Mouse (Mus musculus): ENCODE results near the gene Cxcl16. TPM values are rescaled to one million over a fixed set of nuclear protein-coding genes. Genes with fewer than 3 reads are reported as not detected.

The Cxcl16 gene
- polyA plus RNA-seq, 2 experiments from 2014 or later, result 0.43 to 0.87 TPM

- peak; percentile 85 for ATAC-seq
Observed at GRCm38 (mm10) chr11:70409594-70410296, 50.0 kb downstream of the Cxcl16 start, which contains the start of gene Pelp1. TSS of gene Pelp1 (minus strand) at chr11:70410031.

Other genes starting within 250 kb of the Cxcl16 start
- gene Slc16a11, start 247.2 kb downstream of the Cxcl16 start, polyA plus RNA-seq (2017; shearing (Covaris generic)), result not detected
- gene Slc16a13, start 238.9 kb downstream of the Cxcl16 start, polyA plus RNA-seq (2017; shearing (Covaris generic)), result 1 to 10 TPM; 2.7 to 3.9 TPM
- gene Bcl6b, start 230.2 kb downstream of the Cxcl16 start, polyA plus RNA-seq (2017; shearing (Covaris generic)), result under 1 TPM; 0.31 to 0.56 TPM
- 100 to 1,000 TPM; 123 to 141 TPM for gene 0610010K14Rik, start 222.1 kb downstream of the Cxcl16 start, polyA plus RNA-seq (2017; shearing (Covaris generic))
- 1 to 10 TPM; 3.3 to 5.3 TPM for gene Gm21988, start 220.2 kb downstream of the Cxcl16 start, polyA plus RNA-seq (2017; shearing (Covaris generic))
- gene Rnasek, start 220.1 kb downstream of the Cxcl16 start, polyA plus RNA-seq (2017; shearing (Covaris generic)), result 100 to 1,000 TPM; 218 TPM
- gene Alox12, start 204.6 kb downstream of the Cxcl16 start, polyA plus RNA-seq (2017; shearing (Covaris generic)), result under 1 TPM in 1 of 2 experiments, not detected in 1; 0.31 TPM
- gene Alox12e, start 137.4 kb downstream of the Cxcl16 start, polyA plus RNA-seq (2017; shearing (Covaris generic)), result not detected
- gene Alox15, start 108.0 kb downstream of the Cxcl16 start, polyA plus RNA-seq (2017; shearing (Covaris generic)), result not detected
- 1 to 10 TPM; 4.4 to 7.7 TPM for gene Pelp1, start 50.0 kb downstream of the Cxcl16 start, polyA plus RNA-seq (2017; shearing (Covaris generic))
- 10 to 100 TPM; 47.0 to 64.1 TPM for gene Arrb2, start 27.3 kb downstream of the Cxcl16 start, polyA plus RNA-seq (2017; shearing (Covaris generic))
- 10 to 100 TPM; 84.3 to 85.7 TPM for gene Med11, start 8.1 kb downstream of the Cxcl16 start, polyA plus RNA-seq (2017; shearing (Covaris generic))
- not detected for gene Zmynd15, start 551 bp downstream of the Cxcl16 start, polyA plus RNA-seq (2017; shearing (Covaris generic))
- gene Tm4sf5, start 45.3 kb upstream of the Cxcl16 start, polyA plus RNA-seq (2017; shearing (Covaris generic)), result 1 to 10 TPM in 1 of 2 experiments, under 1 TPM in 1; 1.00 to 2.5 TPM
- not detected for gene Vmo1, start 54.6 kb upstream of the Cxcl16 start, polyA plus RNA-seq (2017; shearing (Covaris generic))
- gene Gltpd2, start 59.2 kb upstream of the Cxcl16 start, polyA plus RNA-seq (2017; shearing (Covaris generic)), result not detected
- 100 to 1,000 TPM; 378 to 439 TPM for gene Psmb6, start 65.4 kb upstream of the Cxcl16 start, polyA plus RNA-seq (2017; shearing (Covaris generic))
- gene Gm40193, start 73.0 kb upstream of the Cxcl16 start, polyA plus RNA-seq (2017; shearing (Covaris generic)), result not detected
- 1 to 10 TPM; 2.7 to 3.9 TPM for gene Pld2, start 80.1 kb upstream of the Cxcl16 start, polyA plus RNA-seq (2017; shearing (Covaris generic))
- 1 to 10 TPM; 5.6 to 8.4 TPM for gene Mink1, start 102.9 kb upstream of the Cxcl16 start, polyA plus RNA-seq (2017; shearing (Covaris generic))
- under 1 TPM in 1 of 2 experiments, not detected in 1; 0.71 TPM for gene 4930544D05Rik, start 155.9 kb upstream of the Cxcl16 start, polyA plus RNA-seq (2017; shearing (Covaris generic))
- gene Chrne, start 159.2 kb upstream of the Cxcl16 start, polyA plus RNA-seq (2017; shearing (Covaris generic)), result 1 to 10 TPM; 1.4 to 2.1 TPM
- gene Gp1ba, start 179.1 kb upstream of the Cxcl16 start, polyA plus RNA-seq (2017; shearing (Covaris generic)), result under 1 TPM; 0.39 to 0.43 TPM
- gene Rnf167, start 187.3 kb upstream of the Cxcl16 start, polyA plus RNA-seq (2017; shearing (Covaris generic)), result 100 to 1,000 TPM; 389 to 496 TPM
- 100 to 1,000 TPM in 1 of 2 experiments, 10 to 100 TPM in 1; 84.0 to 102 TPM for gene Slc25a11, start 187.5 kb upstream of the Cxcl16 start, polyA plus RNA-seq (2017; shearing (Covaris generic))
- 1,000 to 10,000 TPM; 2,750 to 3,189 TPM for gene Pfn1, start 194.7 kb upstream of the Cxcl16 start, polyA plus RNA-seq (2017; shearing (Covaris generic))
- 10 to 100 TPM; 32.6 to 32.7 TPM for gene Eno3, start 197.2 kb upstream of the Cxcl16 start, polyA plus RNA-seq (2017; shearing (Covaris generic))
- gene Spag7, start 209.4 kb upstream of the Cxcl16 start, polyA plus RNA-seq (2017; shearing (Covaris generic)), result 100 to 1,000 TPM; 126 to 132 TPM
- 10 to 100 TPM; 12.2 to 15.8 TPM for gene Camta2, start 228.1 kb upstream of the Cxcl16 start, polyA plus RNA-seq (2017; shearing (Covaris generic))
- gene Inca1, start 240.2 kb upstream of the Cxcl16 start, polyA plus RNA-seq (2017; shearing (Covaris generic)), result 1 to 10 TPM in 1 of 2 experiments, under 1 TPM in 1; 0.30 to 1.2 TPM
- 1 to 10 TPM; 1.0 to 1.1 TPM for gene Kif1c, start 240.6 kb upstream of the Cxcl16 start, polyA plus RNA-seq (2017; shearing (Covaris generic))

Measured in CD4-positive, CD25-positive, alpha-beta regulatory T cell, adult 4 months (primary cell).